Mouse (Mus musculus) MEL (cell line): ENCODE results near the gene Nrsn2.

Source experiments
- E2F4 ChIP-seq: IDR thresholded peaks from 2 replicates; pipeline ENCODE4 v1.6.1; 2011; ENCODE audit warnings: low read depth, low read length, improper control_type of control experiment, borderline replicate concordance
- GATA1 ChIP-seq: IDR thresholded peaks from 2 replicates; pipeline ENCODE4 v1.6.1; 2011; ENCODE audit warnings: low read depth, low read length, improper control_type of control experiment
- MAFK ChIP-seq: IDR thresholded peaks from 2 replicates; pipeline ENCODE4 v1.6.1; 2011; ENCODE audit warnings: low read depth, mild to moderate bottlenecking, low read length, improper control_type of control experiment, borderline replicate concordance
- MEF2A ChIP-seq: IDR thresholded peaks from 2 replicates; pipeline ENCODE4 v1.6.1; 2014; ENCODE audit warnings: low read depth, mild to moderate bottlenecking, inconsistent platforms, low read length, improper control_type of control experiment; ENCODE audit not compliant: poor library complexity, insufficient replicate concordance, severe bottlenecking; ENCODE audit errors: extremely low read depth
- NELFE ChIP-seq: IDR thresholded peaks from 2 replicates; pipeline ENCODE4 v1.6.1; 2011; ENCODE audit warnings: low read depth, low read length, improper control_type of control experiment
- TCF12 ChIP-seq: IDR thresholded peaks from 2 replicates; pipeline ENCODE4 v1.6.1; 2014; ENCODE audit warnings: low read depth, mild to moderate bottlenecking, inconsistent platforms, low read length, improper control_type of control experiment, moderate library complexity
- ZC3H11A ChIP-seq: IDR thresholded peaks from 2 replicates; pipeline ENCODE4 v1.6.1; 2012; ENCODE audit warnings: low read depth, mild to moderate bottlenecking, inconsistent platforms, low read length, improper control_type of control experiment

- no peak for TF ChIP-seq ZC3H11A
- no peak for TF ChIP-seq TCF12
- no peak for TF ChIP-seq GATA1
- TF ChIP-seq NELFE, result no peak
- TF ChIP-seq E2F4, result no peak
- TF ChIP-seq MAFK, result no peak
- TF ChIP-seq MEF2A, result no peak
These were observed 37.5 kb upstream of the Nrsn2 start for GRCm38 (mm10) chr2:152413765-152414584.
